ENCODE assay signal across 26 mouse cellular contexts in genomic region chr4:132216602-132217001, GRCm38 (mm10).
"Had no signal": no experiment of that assay in that cellular context is flagged by ENCODE, and none has a peak within 500 bp of the region (broad histone marks: within the 10 kb centered on the region; RNA-seq: fewer than 3 reads in every experiment).

No protein-coding gene starts in this region.

- H3K9me3 ChIP-seq: embryonic facial prominence, embryonic 10.5 days; embryonic facial prominence, embryonic 12.5 days; embryonic facial prominence, embryonic 13.5 days; embryonic facial prominence, embryonic 15.5 days; forebrain, embryonic 10.5 days; forebrain, embryonic 12.5 days; forebrain, embryonic 13.5 days; forebrain, embryonic 15.5 days had no signal

- H3K36me3 ChIP-seq: embryonic facial prominence, embryonic 12.5 days; forebrain, embryonic 15.5 days had no signal

- H3K4me3 ChIP-seq: embryonic facial prominence, embryonic 10.5 days; embryonic facial prominence, embryonic 12.5 days; embryonic facial prominence, embryonic 13.5 days; embryonic facial prominence, embryonic 15.5 days; erythroblast, embryonic 14.5 days; forebrain, embryonic 10.5 days; forebrain, embryonic 12.5 days; forebrain, embryonic 13.5 days; forebrain, embryonic 15.5 days; gastrocnemius, adult 2 months; heart, adult 2 months had no signal

- H3K4me1 ChIP-seq: embryonic facial prominence, embryonic 13.5 days; forebrain, embryonic 13.5 days had no signal

- H3K9ac ChIP-seq: embryonic facial prominence, embryonic 12.5 days; embryonic facial prominence, embryonic 13.5 days; embryonic facial prominence, embryonic 15.5 days; forebrain, embryonic 12.5 days; forebrain, embryonic 13.5 days; forebrain, embryonic 15.5 days; forebrain, postnatal 0 days had no signal

- H3K4me2 ChIP-seq: embryonic facial prominence, embryonic 12.5 days; embryonic facial prominence, embryonic 13.5 days; embryonic facial prominence, embryonic 15.5 days; forebrain, embryonic 12.5 days; forebrain, embryonic 13.5 days; forebrain, embryonic 15.5 days had no signal

- H3K27ac ChIP-seq: embryonic facial prominence, embryonic 10.5 days; embryonic facial prominence, embryonic 12.5 days; embryonic facial prominence, embryonic 13.5 days; embryonic facial prominence, embryonic 15.5 days; forebrain, embryonic 10.5 days; forebrain, embryonic 12.5 days; forebrain, embryonic 13.5 days; forebrain, embryonic 15.5 days; gastrocnemius, adult 2 months; heart, adult 2 months had no signal

- ATAC-seq: forebrain, embryonic 13.5 days; forebrain, embryonic 15.5 days; forebrain, embryonic 16.5 days; forebrain, postnatal 0 days had no signal

- DNase-seq: cerebellum, adult 9-10 months; cerebellum, adult 9-11 months; cerebellum, postnatal 10 days; cerebellum, postnatal 14 days; cerebellum, postnatal 25 days; cerebellum, postnatal 36 days; embryo, embryonic 11 days; forebrain, postnatal 0 days; gastrocnemius, adult 2 months; gastrocnemius, postnatal 10 days; gastrocnemius, postnatal 14 days; gastrocnemius, postnatal 25 days; gastrocnemius, postnatal 36 days; heart, adult 11 months; heart, adult 18-20 months; heart, adult 2 months had no signal

- H3K27me3 ChIP-seq: embryonic facial prominence, embryonic 12.5 days; embryonic facial prominence, embryonic 13.5 days; embryonic facial prominence, embryonic 15.5 days; forebrain, embryonic 12.5 days; forebrain, embryonic 13.5 days; forebrain, embryonic 15.5 days had no signal
